17 mouse cellular contexts compared by ENCODE assay signal in the genomic region with DNA sequence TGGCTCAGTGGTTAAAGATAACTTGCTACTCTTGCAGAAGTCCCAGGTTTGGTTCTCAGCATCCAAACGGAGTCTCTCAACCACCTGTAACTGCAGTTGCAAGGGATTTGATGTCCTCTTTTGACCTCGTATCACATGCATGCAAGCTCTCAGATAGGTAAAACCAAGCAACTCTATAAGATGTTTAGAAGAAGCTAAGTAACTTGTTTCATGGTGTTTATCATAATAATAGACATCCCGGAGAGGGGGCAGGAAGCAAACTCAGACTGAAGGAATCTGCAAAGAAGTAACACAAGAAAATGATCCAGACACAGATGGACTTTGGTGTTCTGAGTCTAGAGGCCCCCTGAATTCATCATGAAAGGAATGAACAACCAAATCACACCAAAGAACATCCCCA. TPM values are rescaled to one million over a fixed set of nuclear protein-coding genes. Genes with fewer than 3 reads are reported as not detected.
"Had no signal": no experiment of that assay in that cellular context is flagged by ENCODE, and none has a peak within 500 bp of the region (broad histone marks: within the 10 kb centered on the region; RNA-seq: fewer than 3 reads in every experiment).

No protein-coding gene starts in this region.

- H3K36me3 ChIP-seq: neural tube, embryonic 13.5 days; neural tube, embryonic 15.5 days; stomach, embryonic 15.5 days had no signal

- H3K4me1 ChIP-seq: neural tube, embryonic 13.5 days; neural tube, embryonic 15.5 days; stomach, embryonic 15.5 days had no signal

- H3K9me3 ChIP-seq: neural tube, embryonic 13.5 days; neural tube, embryonic 15.5 days; stomach, embryonic 15.5 days had no signal

- H3K27me3 ChIP-seq: neural tube, embryonic 13.5 days; neural tube, embryonic 15.5 days; stomach, embryonic 15.5 days had no signal

- H3K9ac ChIP-seq: neural tube, embryonic 13.5 days; neural tube, embryonic 15.5 days; stomach, embryonic 15.5 days had no signal

- H3K4me2 ChIP-seq: neural tube, embryonic 13.5 days; neural tube, embryonic 15.5 days; stomach, embryonic 15.5 days had no signal

- H3K27ac ChIP-seq: neural tube, embryonic 13.5 days; neural tube, embryonic 15.5 days; stomach, embryonic 15.5 days; stomach, postnatal 0 days had no signal

- H3K4me3 ChIP-seq: neural tube, embryonic 13.5 days; neural tube, embryonic 15.5 days; stomach, embryonic 15.5 days had no signal

- DNase-seq: retina, postnatal 1 day; right cerebral cortex, adult 18-20 months; right cerebral cortex, postnatal 14 days; right cerebral cortex, postnatal 25 days; right cerebral cortex, postnatal 4 days; spleen, adult 18-20 months; thymus, adult 18-20 months; thymus, adult 2 months; thymus, postnatal 14 days; thymus, postnatal 25 days; thymus, postnatal 36 days; thymus, postnatal 4 days had no signal

RNA-seq across cellular contexts. Expression of gene Sall1, which starts 55.0 kb away (rescaled TPM):
- total RNA-seq: neutrophil, adult 5-6 weeks had no signal
